Mouse (Mus musculus): ENCODE measurements around the gene Ccl3. TPM values are rescaled to one million over a fixed set of nuclear protein-coding genes. Genes with fewer than 3 reads are reported as not detected.

The Ccl3 gene
- polyA plus RNA-seq, 1 experiment from 2014 or later: 1.3 TPM

DNA sequence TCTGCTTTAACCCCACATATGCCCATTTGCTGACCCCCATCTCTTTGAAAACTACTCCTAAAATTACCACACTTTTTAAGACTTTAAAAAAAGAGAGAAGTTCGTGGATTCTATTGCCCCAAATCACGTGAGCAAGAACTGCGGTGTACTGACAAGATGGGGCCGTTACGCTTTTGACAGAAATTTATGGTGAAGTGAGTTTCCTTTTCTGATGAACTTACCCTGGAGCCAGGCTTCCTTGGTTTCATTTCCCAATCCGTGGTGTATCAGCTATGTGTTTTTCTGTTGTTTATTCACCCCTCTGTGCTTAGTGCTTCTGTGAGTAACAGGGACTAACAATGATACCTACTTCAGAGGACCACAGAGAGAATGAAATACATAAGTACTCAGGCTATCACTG lies 9.6 kb upstream of the Ccl3 start:
- 71% methylated on average over 6 of the region's 6 CpGs for WGBS

DNA sequence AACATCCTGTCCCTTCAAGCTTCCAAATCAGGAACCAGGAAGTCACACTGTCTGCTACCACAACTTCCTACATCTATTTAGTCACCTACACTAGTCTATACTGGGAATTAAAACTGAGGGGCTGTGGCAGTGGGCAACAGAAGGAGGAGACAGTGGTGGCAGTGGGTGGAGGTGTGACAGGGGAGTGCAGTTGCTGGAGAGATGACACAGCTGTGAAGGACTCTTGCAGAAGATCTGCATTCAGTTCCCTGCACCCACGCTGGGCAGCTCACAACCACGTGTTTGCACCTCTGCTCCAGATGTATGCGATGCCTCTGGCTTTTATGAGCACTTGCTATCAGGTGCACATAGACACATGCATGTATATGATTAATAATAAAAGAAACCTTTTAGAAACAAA lies 8.4 kb upstream of the Ccl3 start:
- TF ChIP-seq CTCF (IDR thresholded peaks at IDR 0.05; ENCODE audit: low read depth): no peak
- H3K27me3 ChIP-seq (replicated peaks; ENCODE audit: control insufficient read depth, insufficient read depth, low read length): no peaks in the 10 kb centered on the region
- no peak overlapping the region for H3K27ac ChIP-seq (ENCODE audit: low read depth, low read length)
- no peak overlapping the region for H3K4me2 ChIP-seq (replicated peaks; ENCODE audit: low read depth)
- 84% methylated on average over 3 of the region's 3 CpGs for WGBS
- H3K9me3 ChIP-seq (ENCODE audit: control insufficient read depth): no peaks in the 10 kb centered on the region
- H3K9ac ChIP-seq (ENCODE audit: low read depth, low read length): no peak overlapping the region
- no peak overlapping the region for H3K4me3 ChIP-seq (ENCODE audit: low read depth, low read length)
- no peaks in the 10 kb centered on the region for H3K36me3 ChIP-seq (ENCODE audit: control insufficient read depth, insufficient read depth)
- ATAC-seq: no peak
- H3K4me1 ChIP-seq (replicated peaks; ENCODE audit: control insufficient read depth, insufficient read depth, low read length): no peaks in the 10 kb centered on the region

More for the DNA sequence above, 9.6 kb upstream of the Ccl3 start:
- Histone ChIP-seq H3K4me1 (replicated peaks; ENCODE audit: control insufficient read depth, insufficient read depth, low read length) (no peaks in the 10 kb centered on the region), H3K36me3 (ENCODE audit: control insufficient read depth, insufficient read depth) (no peaks in the 10 kb centered on the region), H3K4me2 (replicated peaks; ENCODE audit: low read depth) (no peak overlapping the region), H3K27ac (ENCODE audit: low read depth, low read length) (no peak overlapping the region), H3K27me3 (replicated peaks; ENCODE audit: control insufficient read depth, insufficient read depth, low read length) (no peaks in the 10 kb centered on the region), H3K9me3 (ENCODE audit: control insufficient read depth) (no peaks in the 10 kb centered on the region), H3K4me3 (ENCODE audit: low read depth, low read length) (no peak overlapping the region), H3K9ac (ENCODE audit: low read depth, low read length) (no peak overlapping the region)
- ATAC-seq: no peak
- TF ChIP-seq CTCF (IDR thresholded peaks at IDR 0.05; ENCODE audit: low read depth): no peak

DNA sequence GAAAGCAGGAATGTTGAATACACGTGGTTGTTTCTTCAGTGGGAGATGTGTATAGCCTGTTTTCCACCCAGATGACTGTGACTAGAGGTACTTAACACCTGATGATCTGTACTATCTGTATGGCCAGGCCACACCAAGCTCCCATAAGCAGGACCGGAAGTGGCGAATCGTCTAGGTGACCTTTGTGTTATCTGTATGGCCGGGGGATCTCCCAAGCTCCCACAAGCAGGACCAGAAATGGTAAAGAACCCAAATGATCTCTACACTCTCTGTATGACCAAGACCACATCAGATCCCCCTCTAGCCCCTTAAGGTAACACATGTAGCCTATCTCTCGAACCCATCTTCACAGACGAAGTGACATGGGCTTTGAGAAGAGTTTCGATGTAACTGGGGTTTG lies 5.5 kb upstream of the Ccl3 start:
- Histone ChIP-seq H3K27ac (ENCODE audit: low read depth, low read length) (no peak overlapping the region), H3K27me3 (replicated peaks; ENCODE audit: control insufficient read depth, insufficient read depth, low read length) (no peaks in the 10 kb centered on the region), H3K4me3 (ENCODE audit: low read depth, low read length) (no peak overlapping the region), H3K9ac (ENCODE audit: low read depth, low read length) (no peak overlapping the region), H3K4me1 (replicated peaks; ENCODE audit: control insufficient read depth, insufficient read depth, low read length) (no peaks in the 10 kb centered on the region), H3K36me3 (ENCODE audit: control insufficient read depth, insufficient read depth) (no peaks in the 10 kb centered on the region), H3K4me2 (replicated peaks; ENCODE audit: low read depth) (no peak overlapping the region), H3K9me3 (ENCODE audit: control insufficient read depth) (no peaks in the 10 kb centered on the region)
- no peak for ATAC-seq
- WGBS: 82% methylated on average over 8 of the region's 8 CpGs
- TF ChIP-seq CTCF (IDR thresholded peaks at IDR 0.05; ENCODE audit: low read depth): no peak

DNA sequence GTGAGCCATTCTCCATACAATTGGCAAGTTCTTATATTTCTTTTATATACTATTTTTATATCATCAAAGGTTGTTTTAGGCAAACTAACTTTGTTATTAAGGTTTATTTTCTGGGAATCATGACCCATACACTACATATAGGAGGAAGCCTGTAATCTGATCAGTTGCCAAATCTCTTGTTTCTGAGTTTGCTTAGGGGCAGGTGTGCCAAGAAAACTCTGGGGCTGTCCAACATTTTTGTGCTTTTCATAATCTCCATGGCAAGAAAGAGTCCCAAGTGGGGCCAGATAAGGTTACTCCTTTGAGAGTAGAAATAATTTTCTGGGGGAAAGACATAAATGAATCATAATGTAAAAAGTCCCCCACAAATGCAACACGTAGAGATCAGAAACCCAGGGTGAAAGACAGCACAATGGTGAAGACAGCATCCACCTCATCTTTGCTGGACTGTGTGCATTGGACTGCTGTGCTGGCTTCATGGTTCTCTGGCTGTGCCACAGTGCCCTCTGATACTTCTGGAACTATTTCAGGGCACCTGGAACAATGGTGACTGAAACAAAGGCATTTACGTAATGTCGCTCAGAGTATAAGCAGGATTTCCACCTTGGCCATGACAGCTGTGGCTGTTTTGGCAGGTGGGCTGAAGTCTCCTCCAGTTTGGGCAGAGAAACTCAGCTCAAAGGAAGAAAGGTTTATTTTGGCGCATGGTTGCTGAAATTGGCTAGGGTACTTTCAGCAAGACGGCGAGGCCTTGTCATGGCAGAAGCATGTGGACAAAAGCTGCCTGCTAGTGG lies 2.6 kb downstream of the Ccl3 start:
- no peaks in the 10 kb centered on the region for H3K4me1 ChIP-seq (replicated peaks; ENCODE audit: control insufficient read depth, insufficient read depth, low read length)
- 0 out of 2 replicates have a peak, but pooled peaks cover 8% of the 10 kb centered on the region for H3K9me3 ChIP-seq (ENCODE audit: control insufficient read depth)
- H3K27me3 ChIP-seq (replicated peaks; ENCODE audit: control insufficient read depth, insufficient read depth, low read length): no peaks in the 10 kb centered on the region
- no peak for ATAC-seq
- H3K27ac ChIP-seq (ENCODE audit: low read depth, low read length): no peak overlapping the region
- TF ChIP-seq CTCF (IDR thresholded peaks at IDR 0.05; ENCODE audit: low read depth): no peak
- no peaks in the 10 kb centered on the region for H3K36me3 ChIP-seq (ENCODE audit: control insufficient read depth, insufficient read depth)
- WGBS: 98% methylated on average over 6 of the region's 6 CpGs
- no peak overlapping the region for H3K4me2 ChIP-seq (replicated peaks; ENCODE audit: low read depth)
- H3K9ac ChIP-seq (ENCODE audit: low read depth, low read length): no peak overlapping the region
- no peak overlapping the region for H3K4me3 ChIP-seq (ENCODE audit: low read depth, low read length)

DNA sequence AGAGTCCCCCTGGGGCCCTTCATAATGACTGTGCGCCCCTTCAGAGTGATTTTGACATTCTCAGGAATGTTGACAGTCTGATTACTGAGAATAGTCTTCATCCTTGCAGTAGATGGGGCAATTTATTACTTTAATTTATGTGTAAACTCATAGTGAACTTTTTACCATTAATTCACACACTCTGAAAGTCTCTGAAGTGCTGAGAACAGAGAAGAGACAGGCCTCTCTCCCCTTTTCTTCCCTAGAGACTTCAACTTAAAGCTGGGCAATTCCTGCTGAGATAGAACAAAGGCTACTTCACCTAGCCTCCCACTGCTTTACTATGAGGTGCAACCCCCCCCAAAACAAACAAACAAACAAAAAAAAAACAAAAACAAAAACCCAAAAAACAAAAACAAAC lies 3.6 kb downstream of the Ccl3 start, which contains the start of gene Rpl9-ps1:
TSS of gene Rpl9-ps1 (minus strand) at position 101 of the 400 bp plus-strand sequence.
- Histone ChIP-seq H3K4me3 (ENCODE audit: low read depth, low read length) (no peak within 1 kb of the TSS), H3K9me3 (ENCODE audit: control insufficient read depth) (0 out of 2 replicates have a peak, but pooled peaks cover 8% of the 10 kb centered on the region)
- WGBS: 91% methylated on average over 1 of the region's 1 CpGs

DNA sequence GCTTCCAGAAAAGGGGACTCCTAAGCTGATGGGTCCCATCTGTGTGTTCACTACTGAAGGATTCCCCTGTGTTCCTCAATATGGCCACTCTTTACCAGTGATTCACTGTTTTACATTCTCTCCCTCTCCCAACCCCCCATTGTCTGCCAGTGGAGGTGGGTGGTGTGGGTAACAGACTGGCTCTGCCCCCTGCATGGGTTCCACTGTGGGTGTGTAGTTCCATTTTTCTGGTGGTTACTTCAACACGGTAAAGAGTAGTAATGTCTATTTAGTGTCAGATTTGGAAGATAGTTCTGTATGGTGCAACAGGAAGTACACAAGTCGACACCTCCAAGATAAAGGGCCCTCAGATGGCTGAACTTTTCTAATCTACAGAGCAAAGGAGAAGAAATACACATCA lies 7.9 kb downstream of the Ccl3 start:
- Histone ChIP-seq H3K9ac (ENCODE audit: low read depth, low read length) (no peak overlapping the region), H3K4me3 (ENCODE audit: low read depth, low read length) (no peak overlapping the region), H3K36me3 (ENCODE audit: control insufficient read depth, insufficient read depth) (no peaks in the 10 kb centered on the region), H3K27ac (ENCODE audit: low read depth, low read length) (no peak overlapping the region), H3K4me1 (replicated peaks; ENCODE audit: control insufficient read depth, insufficient read depth, low read length) (no peaks in the 10 kb centered on the region), H3K4me2 (replicated peaks; ENCODE audit: low read depth) (no peak overlapping the region), H3K27me3 (replicated peaks; ENCODE audit: control insufficient read depth, insufficient read depth, low read length) (no peaks in the 10 kb centered on the region), H3K9me3 (ENCODE audit: control insufficient read depth) (0 out of 2 replicates have a peak, but pooled peaks cover 8% of the 10 kb centered on the region)
- ATAC-seq: no peak
- TF ChIP-seq CTCF (IDR thresholded peaks at IDR 0.05; ENCODE audit: low read depth): no peak
- WGBS: 47% methylated on average over 2 of the region's 2 CpGs

More for the DNA sequence above, 3.6 kb downstream of the Ccl3 start, which contains the start of gene Rpl9-ps1:
- no peak for ATAC-seq
- Histone ChIP-seq H3K36me3 (ENCODE audit: control insufficient read depth, insufficient read depth) (no peaks in the 10 kb centered on the region), H3K27ac (ENCODE audit: low read depth, low read length) (no peak within 1 kb of the TSS), H3K9ac (ENCODE audit: low read depth, low read length) (no peak within 1 kb of the TSS), H3K4me1 (replicated peaks; ENCODE audit: control insufficient read depth, insufficient read depth, low read length) (no peaks in the 10 kb centered on the region), H3K4me2 (replicated peaks; ENCODE audit: low read depth) (no peak within 1 kb of the TSS), H3K27me3 (replicated peaks; ENCODE audit: control insufficient read depth, insufficient read depth, low read length) (no peaks in the 10 kb centered on the region)
- TF ChIP-seq CTCF (IDR thresholded peaks at IDR 0.05; ENCODE audit: low read depth): no peak

Data from intestine, postnatal 0 days (tissue).